Mouse (Mus musculus): ENCODE data around the gene Gm49416.

Gm49416 gene

GRCm38 (mm10) chr19:8871267-8872186, 17.2 kb upstream of the Gm49416 start, which contains the start of gene Ubxn1:
Ubxn1 (plus strand) TSS chr19:8871496.
- in situ Hi-C loops (cut with MboI, MseI), result loop anchor here in 1 of 2 experiments (5.0 to 25.0 kb wide), 2 partner anchors 34 to 284 kb away; partner anchors contain the start of genes Bscl2, Gng3 and Slc22a8

- in situ Hi-C loops (cut with MboI, MseI), result loop anchor here in 1 of 2 experiments (5.0 to 25.0 kb wide), 2 partner anchors 35 to 285 kb away; partner anchors contain the start of genes Bscl2, Gng3 and Slc22a8
Observed at GRCm38 (mm10) chr19:8872266-8872840, 16.4 kb upstream of the Gm49416 start.

GRCm38 (mm10) chr19:8875031-8875430, 13.7 kb upstream of the Gm49416 start:
- in situ Hi-C loops (cut with MboI, MseI), result loop anchor here in 1 of 2 experiments (5.0 kb wide), 1 partner anchor 1313 kb away; no protein-coding TSS in a partner anchor

- in situ Hi-C loops (cut with MboI, MseI), result no loop called here
Observed at GRCm38 (mm10) chr19:8880311-8881033, 8.3 kb upstream of the Gm49416 start, which contains the start of gene Uqcc3. Uqcc3 (minus strand) TSS chr19:8880923.

GRCm38 (mm10) chr19:8881034-8881392, 7.7 kb upstream of the Gm49416 start:
- in situ Hi-C loops (cut with MboI, MseI), result no loop called here

GRCm38 (mm10) chr19:8883616-8884015, 5.1 kb upstream of the Gm49416 start, which contains the start of the genes Lbhd1 and Gm49403:
Lbhd1 (plus strand) TSS chr19:8883732.
Gm49403 (plus strand) TSS chr19:8883930.
- in situ Hi-C loops (cut with MboI, MseI), result no loop called here

- in situ Hi-C loops (cut with MboI, MseI), result no loop called here
Observed at GRCm38 (mm10) chr19:8886916-8887584, 1.7 kb upstream of the Gm49416 start.

- in situ Hi-C loops (cut with MboI, MseI), result no loop called here
Observed at GRCm38 (mm10) chr19:8887585-8888463, 902 bp upstream of the Gm49416 start.

GRCm38 (mm10) chr19:8892829-8893766, 4.4 kb downstream of the Gm49416 start, which contains the start of gene Ints5:
Ints5 (plus strand) TSS chr19:8893005.
- in situ Hi-C loops (cut with MboI, MseI), result loop anchor here in 1 of 2 experiments (5.0 kb wide), 1 partner anchor 49 kb away; the partner anchor contains the start of gene Mta2

- in situ Hi-C loops (cut with MboI, MseI), result loop anchor here (5.0 kb wide), 2 partner anchors 73 to 78 kb away; partner anchors contain the start of genes Hnrnpul2 (in 1 of the 2) and Ttc9c (in 1 of the 2)
Observed at GRCm38 (mm10) chr19:8895397-8895960, 6.8 kb downstream of the Gm49416 start.

GRCm38 (mm10) chr19:8896231-8896630, 7.5 kb downstream of the Gm49416 start:
- in situ Hi-C loops (cut with MboI, MseI), result loop anchor here (5.0 kb wide), 2 partner anchors 74 to 79 kb away; partner anchors contain the start of genes Hnrnpul2 (in 1 of the 2) and Ttc9c (in 1 of the 2)

GRCm38 (mm10) chr19:8897211-8897864, 8.6 kb downstream of the Gm49416 start:
- in situ Hi-C loops (cut with MboI, MseI), result loop anchor here (5.0 kb wide), 2 partner anchors 75 to 80 kb away; partner anchors contain the start of genes Hnrnpul2 (in 1 of the 2) and Ttc9c (in 1 of the 2)

- in situ Hi-C loops (cut with MboI, MseI), result loop anchor here (5.0 kb wide), 2 partner anchors 76 to 81 kb away; partner anchors contain the start of genes Hnrnpul2 (in 1 of the 2) and Ttc9c (in 1 of the 2)
Observed at GRCm38 (mm10) chr19:8897865-8898495, 9.3 kb downstream of the Gm49416 start, which contains the start of gene Ganab. Ganab (plus strand) TSS chr19:8898071.

GRCm38 (mm10) chr19:8898576-8898975, 9.8 kb downstream of the Gm49416 start:
- in situ Hi-C loops (cut with MboI, MseI), result loop anchor here (5.0 kb wide), 2 partner anchors 76 to 81 kb away; partner anchors contain the start of genes Hnrnpul2 (in 1 of the 2) and Ttc9c (in 1 of the 2)

GRCm38 (mm10) chr19:8899079-8899478, 10.4 kb downstream of the Gm49416 start:
- in situ Hi-C loops (cut with MboI, MseI), result loop anchor here (5.0 kb wide), 2 partner anchors 77 to 82 kb away; partner anchors contain the start of genes Hnrnpul2 (in 1 of the 2) and Ttc9c (in 1 of the 2)

GRCm38 (mm10) chr19:8903412-8903811, 14.7 kb downstream of the Gm49416 start:
- in situ Hi-C loops (cut with MboI, MseI), result loop anchor here (25.0 kb wide), 2 partner anchors 1891 to 1916 kb away; partner anchors contain the start of genes Dnajc4 (in 1 of the 2), Fermt3 (in 1 of the 2), Fkbp2 (in 1 of the 2) and Nudt22 (in 1 of the 2)

All from T-helper 17 cell (primary cell).